Mouse (Mus musculus) ES-E14 (cell line): Measurements from ENCODE around the gene Rest. TPM values are rescaled to one million over a fixed set of nuclear protein-coding genes. Genes with fewer than 3 reads are reported as not detected.

Experiments used
- DNase-seq: peaks from one replicate; pipeline ENCODE4 v3.0.0-alpha.2; 2013; ENCODE audit warnings: low read depth, low spot score
- H3K27ac ChIP-seq: 2 replicates; pipeline ENCODE4 v1.5.1; 2012; ENCODE audit warnings: low read depth, mild to moderate bottlenecking, low read length, moderate library complexity, mixed read lengths; ENCODE audit not compliant: poor library complexity, insufficient read depth, severe bottlenecking
- H3K36me3 ChIP-seq: 2 replicates; pipeline ENCODE4 v1.6.1; 2012; ENCODE audit warnings: mild to moderate bottlenecking, low read length, moderate library complexity, mixed read lengths; ENCODE audit not compliant: control insufficient read depth, poor library complexity, insufficient read depth, severe bottlenecking
- H3K4me1 ChIP-seq, 2 experiments: fragments of 150-350 bp in 1 of 2; sonication (generic) in 1 of 2; 2 replicates each; pipeline ENCODE4 v1.6.1; 2012; ENCODE audit warnings: low read length in 2 of 2, mild to moderate bottlenecking in 1 of 2, mixed read lengths in 1 of 2; ENCODE audit not compliant: control insufficient read depth in 2 of 2, insufficient read depth in 2 of 2, poor library complexity in 1 of 2
- H3K4me3 ChIP-seq, 2 experiments: fragments of 150-350 bp in 1 of 2; sonication (generic) in 1 of 2; 2 replicates each; pipeline ENCODE4 v1.5.1; 2012; ENCODE audit warnings: low read length in 2 of 2, low read depth in 1 of 2, mild to moderate bottlenecking in 1 of 2, mixed read lengths in 1 of 2; ENCODE audit not compliant: insufficient read depth in 1 of 2, poor library complexity in 1 of 2, severe bottlenecking in 1 of 2
- H3K9ac ChIP-seq: 2 replicates; pipeline ENCODE4 v1.6.1; 2012; ENCODE audit warnings: low read depth, mild to moderate bottlenecking, low read length, mixed read lengths; ENCODE audit not compliant: poor library complexity, insufficient read depth, severe bottlenecking
- H3K9me3 ChIP-seq: fragments of 150-350 bp; sonication (generic); 2 replicates; pipeline ENCODE4 v1.6.1; 2012; ENCODE audit warnings: low read depth, mild to moderate bottlenecking, low read length; ENCODE audit not compliant: control insufficient read depth, insufficient read depth
- CHD2 ChIP-seq: IDR thresholded peaks from 2 replicates; pipeline ENCODE4 v1.6.1; 2014; ENCODE audit warnings: mild to moderate bottlenecking, low read depth, low read length, inconsistent platforms
- HCFC1 ChIP-seq: IDR thresholded peaks from 2 replicates; pipeline ENCODE4 v1.6.1; 2012; ENCODE audit warnings: low read length, inconsistent platforms, borderline replicate concordance; ENCODE audit not compliant: insufficient read depth
- MAFK ChIP-seq: IDR thresholded peaks from 2 replicates; pipeline ENCODE4 v1.6.1; 2014; ENCODE audit warnings: mild to moderate bottlenecking, low read depth, low read length, inconsistent platforms; ENCODE audit not compliant: insufficient read depth
- ZC3H11A ChIP-seq: IDR thresholded peaks from 2 replicates; pipeline ENCODE4 v1.6.1; 2012; ENCODE audit warnings: low read depth, mild to moderate bottlenecking, inconsistent platforms, low read length, borderline replicate concordance
- ZNF384 ChIP-seq: IDR thresholded peaks from 2 replicates; pipeline ENCODE4 v1.6.1; 2012; ENCODE audit warnings: low read depth, low read length, inconsistent platforms
- in situ Hi-C, 2 experiments: fragments of 600-800 bp; cut with MboI; formaldehyde crosslinking; loops; one replicate each; pipeline ENCODE4 v1.15.1; 2025; ENCODE audit warnings: low sequenced_read_pairs in 2 of 2, inconsistent platforms in 1 of 2; ENCODE audit not compliant: unreplicated experiment in 2 of 2
- total RNA-seq: library from RNA; depleted of rRNA; stranded (reverse); fragments of 300-350 nt; gene quantifications from 2 replicates; pipeline ENCODE4 v1.2.3, GENCODE M21; 2012

Rest gene
- total RNA-seq, 1 experiment, result 120 TPM

GRCm38 (mm10) chr5:77245463-77245786 lies 19.9 kb upstream of the Rest start:
- H3K4me3 ChIP-seq, result no peak overlapping the region; a peak in 1 of 4 replicates
- no peak overlapping the region for H3K27ac ChIP-seq
- TF ChIP-seq HCFC1 (no peak), CHD2 (no peak), MAFK (no peak), ZC3H11A (no peak), ZNF384 (no peak)

GRCm38 (mm10) chr5:77245787-77246671 lies 19.3 kb upstream of the Rest start:
- in situ Hi-C loops, result no loop called here
- no peak for DNase-seq

More at GRCm38 (mm10) chr5:77245463-77245786, 19.9 kb upstream of the Rest start:
- DNase-seq, result no peak
- peaks cover 4 to 5% of the 10 kb centered on the region in 2 experiments; a peak in 2 of 4 replicates for H3K4me1 ChIP-seq
- H3K36me3 ChIP-seq, result no peaks in the 10 kb centered on the region
- H3K9me3 ChIP-seq, result no peaks in the 10 kb centered on the region
- no peak overlapping the region for H3K9ac ChIP-seq
- in situ Hi-C loops, result no loop called here

GRCm38 (mm10) chr5:77250083-77250482 lies 15.2 kb upstream of the Rest start:
- no peaks in the 10 kb centered on the region for H3K9me3 ChIP-seq
- no peak for DNase-seq
- H3K36me3 ChIP-seq, result no peaks in the 10 kb centered on the region
- peak overlapping the region; percentile 31; the same call in 1 of the 2 replicates for H3K9ac ChIP-seq
- H3K27ac ChIP-seq, result peak overlapping the region; percentile 4; the same call in 1 of the 2 replicates
- TF ChIP-seq ZC3H11A (no peak), MAFK (no peak), CHD2 (no peak), ZNF384 (no peak), HCFC1 (no peak)
- peaks cover 9 to 12% of the 10 kb centered on the region in 2 experiments for H3K4me1 ChIP-seq
- H3K4me3 ChIP-seq, result peak overlapping the region in 1 of 2 experiments; percentile 14; a peak in 1 of 4 replicates
- in situ Hi-C loops, result no loop called here

More at GRCm38 (mm10) chr5:77245787-77246671, 19.3 kb upstream of the Rest start:
- no peak overlapping the region for H3K9ac ChIP-seq
- no peaks in the 10 kb centered on the region for H3K36me3 ChIP-seq
- no peak overlapping the region; a peak in 1 of 4 replicates for H3K4me3 ChIP-seq
- TF ChIP-seq MAFK (no peak), ZC3H11A (no peak), CHD2 (no peak), HCFC1 (no peak), ZNF384 (0 out of 2 replicates have a peak, but pooled peaks have one; percentile 5)
- H3K9me3 ChIP-seq, result no peaks in the 10 kb centered on the region
- no peak overlapping the region for H3K27ac ChIP-seq
- H3K4me1 ChIP-seq, result peaks cover 4 to 5% of the 10 kb centered on the region in 2 experiments; a peak in 2 of 4 replicates

DNA sequence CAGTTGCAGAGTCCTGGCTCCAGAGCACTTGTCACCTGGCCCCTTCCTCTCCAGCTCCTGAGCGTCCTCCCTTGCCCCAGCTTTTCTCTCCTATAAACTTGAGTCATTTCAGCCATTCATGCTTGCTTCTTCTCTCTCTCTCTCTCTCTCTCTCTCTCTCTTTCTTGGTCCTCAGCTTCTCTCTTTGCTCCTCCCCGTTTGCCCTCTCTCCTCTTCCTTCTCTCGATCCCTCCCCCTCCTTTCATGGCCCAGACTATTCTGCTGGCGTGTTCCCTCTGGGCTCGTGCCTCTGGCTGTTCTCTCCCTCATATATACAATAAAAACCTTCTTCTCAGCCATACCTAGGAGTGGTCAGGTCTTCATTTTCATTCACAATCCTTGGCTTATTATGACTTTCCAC lies 13.6 kb upstream of the Rest start:
- Histone ChIP-seq H3K36me3 (no peaks in the 10 kb centered on the region), H3K9ac (no peak overlapping the region), H3K27ac (no peak overlapping the region), H3K4me3 (no peak overlapping the region), H3K9me3 (no peaks in the 10 kb centered on the region), H3K4me1 (peaks cover 9 to 13% of the 10 kb centered on the region in 2 experiments)
- no peak for DNase-seq
- in situ Hi-C loops, result no loop called here
- TF ChIP-seq HCFC1 (no peak), ZNF384 (no peak), ZC3H11A (no peak), CHD2 (no peak)
